Mouse (Mus musculus) C2C12 (cell line): ENCODE data around the gene Vwa1.

Experiments
- CTCF ChIP-seq: IDR thresholded peaks from one replicate; pipeline ENCODE4 v1.5.1; 2011; ENCODE audit not compliant: control insufficient read depth, insufficient read depth, insufficient read length
- MYOD1 ChIP-seq: IDR thresholded peaks from one replicate; pipeline ENCODE4 v1.6.1; 2011; ENCODE audit warnings: low read depth; ENCODE audit not compliant: control insufficient read depth, insufficient read length
- USF1 ChIP-seq: IDR thresholded peaks from one replicate; pipeline ENCODE4 v1.6.1; 2011; ENCODE audit warnings: low read depth, mild to moderate bottlenecking, control low read depth, moderate library complexity

DNA sequence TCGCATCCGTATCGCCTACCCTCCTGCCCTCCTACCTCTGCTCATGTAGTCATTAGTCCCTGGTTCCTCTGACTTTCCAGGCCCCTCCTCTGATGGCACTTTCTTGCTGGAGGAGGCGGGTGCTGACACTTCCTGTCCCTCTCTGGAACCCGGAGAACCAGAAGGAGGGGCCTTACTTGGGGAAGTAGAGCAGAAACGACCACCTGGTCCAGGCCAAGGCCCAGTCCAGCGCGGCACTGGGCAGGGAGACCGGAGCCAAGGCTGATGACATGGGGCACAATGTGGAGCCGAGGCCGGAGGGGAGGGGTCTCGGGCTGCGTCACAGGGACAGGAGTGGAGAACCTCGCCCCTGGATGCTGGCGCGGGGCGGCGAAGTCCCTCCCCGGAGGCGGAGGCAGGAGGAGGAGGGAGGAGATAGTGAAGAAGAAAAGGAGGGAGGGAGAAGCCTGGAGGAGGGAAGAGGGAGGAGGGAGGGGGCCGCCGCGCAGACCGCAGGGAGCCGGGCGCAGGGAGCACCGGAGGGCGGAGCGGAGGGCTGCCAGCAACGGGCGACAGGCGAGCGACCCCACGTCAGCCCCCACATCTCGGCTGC lies 40.1 kb downstream of the Vwa1 start, which contains the start of gene Tmem240:
- TF ChIP-seq CTCF (no peak), USF1 (no peak), MYOD1 (no peak)
